Mouse (Mus musculus) layer of hippocampus, adult 11-12 months (tissue): ENCODE measurements around the gene Fam172a.
A peak's percentile ranks its signal among the peaks of the same experiment; 100 is the strongest.

Source experiments
- DNase-seq: peaks from one replicate; pipeline ENCODE4 v3.0.0; 2022; ENCODE audit warnings: low spot score

Gene Fam172a

DNA sequence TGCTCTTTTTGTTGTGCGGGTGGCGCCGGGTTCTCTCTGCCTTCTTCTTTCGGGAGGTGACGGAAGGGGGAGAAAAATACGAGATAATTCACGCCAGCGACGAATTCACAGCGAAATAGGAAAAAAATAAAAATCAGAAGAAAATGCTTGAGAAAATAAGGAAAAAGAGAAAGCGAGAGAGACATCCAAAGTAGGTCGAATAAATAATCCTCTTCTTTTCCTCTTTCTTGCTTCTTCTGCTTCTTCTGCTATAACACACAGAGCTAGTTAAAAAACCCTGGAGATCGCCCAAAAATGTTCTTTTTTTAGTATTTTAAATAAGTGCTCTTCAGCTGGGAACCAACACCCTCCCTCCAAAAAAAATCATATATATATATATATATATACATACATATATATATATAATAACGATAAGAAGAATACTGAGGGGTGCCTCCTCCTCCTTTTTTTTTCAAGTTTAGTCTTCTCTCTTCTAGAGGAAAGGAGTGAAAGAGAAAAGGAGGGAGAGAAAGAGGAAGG lies 497.9 kb downstream of the Fam172a start, which contains the start of gene Nr2f1:
Gene Nr2f1, minus strand, starts transcription at position 116 of the 519 bp plus-strand sequence.
- no peak for DNase-seq

- DNase-seq, result peak; percentile 55
Measured at GRCm38 (mm10) chr13:78200407-78200806, 498.6 kb downstream of the Fam172a start.

- DNase-seq, result peak; percentile 94
Measured at GRCm38 (mm10) chr13:78200991-78201870, 499.4 kb downstream of the Fam172a start.

GRCm38 (mm10) chr13:78201871-78202565 lies 500.2 kb downstream of the Fam172a start:
- DNase-seq, result peak; percentile 6

DNA sequence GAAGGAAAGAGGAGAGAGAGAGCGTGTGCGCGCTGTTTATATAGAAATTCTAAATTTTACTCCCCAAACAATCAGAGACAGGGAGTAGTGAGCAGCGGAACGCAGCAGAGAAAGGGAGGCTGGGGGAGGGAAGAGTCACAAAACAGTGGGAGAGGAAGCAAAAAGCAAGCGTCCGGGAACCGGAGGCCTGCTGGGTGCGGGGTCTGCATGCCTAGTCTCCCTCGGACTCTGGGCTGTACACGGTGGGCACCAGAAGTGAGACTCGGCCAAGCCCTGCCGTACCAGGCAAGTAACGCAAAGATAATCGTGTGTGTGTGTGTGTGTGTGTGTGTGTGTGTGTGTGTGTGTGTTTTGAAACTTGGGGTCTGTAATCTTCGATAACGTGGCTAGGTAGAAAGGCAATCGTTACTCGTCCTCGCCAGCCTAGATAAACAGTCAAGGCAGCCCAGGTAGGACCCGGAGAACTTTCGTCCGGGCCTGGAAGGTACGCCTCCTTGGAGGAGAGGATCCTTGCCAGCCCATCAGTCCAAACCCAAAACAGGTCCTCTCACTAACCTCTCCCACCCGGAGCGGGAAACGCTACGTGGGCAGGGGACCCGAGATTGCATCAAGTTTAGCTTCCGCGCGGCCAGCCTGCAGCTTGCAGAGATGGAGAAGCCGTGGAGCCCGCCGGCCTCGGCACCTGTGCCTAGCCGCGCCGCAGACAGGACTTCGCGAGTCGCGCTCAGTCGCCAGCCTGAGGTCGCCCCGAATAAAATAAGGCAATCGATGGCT lies 500.9 kb downstream of the Fam172a start:
- peak; percentile 31 for DNase-seq

GRCm38 (mm10) chr13:78203348-78204061 lies 501.7 kb downstream of the Fam172a start:
- peak; percentile 77 for DNase-seq

- DNase-seq, result no peak
Measured at GRCm38 (mm10) chr13:78205426-78205825, 503.6 kb downstream of the Fam172a start.

DNA sequence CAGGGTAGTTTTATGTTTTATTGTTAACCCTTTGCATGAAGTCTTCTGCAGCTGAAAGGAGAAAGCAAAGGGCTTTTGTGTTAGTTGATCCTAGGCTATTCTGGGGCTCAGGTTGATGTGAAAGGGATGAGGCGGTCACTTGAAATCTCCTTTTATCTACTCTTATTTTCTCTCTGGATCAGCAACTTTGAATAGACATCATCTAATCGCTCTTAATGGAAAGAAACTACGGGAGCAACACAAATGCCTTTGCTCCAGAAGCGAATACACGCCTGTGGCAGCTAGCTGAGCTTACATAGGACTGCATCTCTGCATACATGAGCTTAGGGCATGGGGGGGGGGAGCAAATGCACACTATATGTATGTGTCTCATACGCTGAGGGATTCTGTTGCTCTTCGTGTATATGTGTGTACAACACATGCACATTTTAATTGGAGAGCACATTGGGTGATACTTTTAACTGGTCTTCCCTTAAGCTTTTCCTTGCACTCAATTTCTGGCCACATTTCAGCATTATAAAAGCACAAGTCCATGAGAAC lies 505.1 kb downstream of the Fam172a start:
- no peak for DNase-seq

DNA sequence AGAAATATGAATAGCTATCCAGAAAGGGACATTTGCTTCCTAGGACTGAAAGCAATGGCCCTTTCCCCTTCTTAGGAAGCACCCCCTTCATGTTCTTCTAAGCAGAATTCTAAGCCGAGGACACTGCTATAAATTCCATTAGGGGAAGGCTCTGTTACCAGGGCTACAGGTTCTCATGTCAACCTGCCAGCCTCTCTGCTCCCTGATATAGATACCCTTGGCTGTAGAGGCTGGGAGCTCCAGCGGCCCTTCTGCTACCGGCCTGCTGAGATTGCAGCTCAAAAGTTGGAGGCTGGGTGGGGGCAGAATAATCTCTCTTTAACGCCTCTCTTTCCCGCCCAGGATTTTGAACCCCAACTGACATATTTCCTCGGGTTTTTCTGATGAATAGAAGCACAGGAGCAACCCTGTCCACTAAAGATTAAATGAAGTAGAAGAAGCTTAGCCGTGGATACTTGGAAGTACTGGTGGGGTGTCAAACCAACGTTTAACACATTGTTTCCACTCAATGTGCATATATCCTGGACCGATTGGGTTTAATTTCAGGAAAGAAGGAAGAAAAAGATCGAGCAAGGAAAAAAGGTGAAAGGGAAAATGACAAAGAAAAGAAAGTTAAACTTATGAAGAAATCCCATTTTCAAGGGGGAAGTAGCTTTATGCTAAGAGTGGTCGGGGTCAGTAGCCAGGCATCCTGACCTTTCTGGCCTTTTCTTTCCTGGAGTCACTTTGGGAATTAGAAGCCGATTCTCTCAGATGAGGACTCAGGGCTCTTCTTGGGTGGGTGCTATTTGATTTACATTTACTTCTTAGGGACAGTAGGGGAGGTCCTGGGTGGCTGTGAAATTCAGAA lies 506.2 kb downstream of the Fam172a start:
- DNase-seq, result no peak

GRCm38 (mm10) chr13:78208689-78209410 lies 507.0 kb downstream of the Fam172a start:
- DNase-seq, result no peak

- DNase-seq, result peak; percentile 19
Measured at GRCm38 (mm10) chr13:78209611-78210028, 507.8 kb downstream of the Fam172a start.

DNA sequence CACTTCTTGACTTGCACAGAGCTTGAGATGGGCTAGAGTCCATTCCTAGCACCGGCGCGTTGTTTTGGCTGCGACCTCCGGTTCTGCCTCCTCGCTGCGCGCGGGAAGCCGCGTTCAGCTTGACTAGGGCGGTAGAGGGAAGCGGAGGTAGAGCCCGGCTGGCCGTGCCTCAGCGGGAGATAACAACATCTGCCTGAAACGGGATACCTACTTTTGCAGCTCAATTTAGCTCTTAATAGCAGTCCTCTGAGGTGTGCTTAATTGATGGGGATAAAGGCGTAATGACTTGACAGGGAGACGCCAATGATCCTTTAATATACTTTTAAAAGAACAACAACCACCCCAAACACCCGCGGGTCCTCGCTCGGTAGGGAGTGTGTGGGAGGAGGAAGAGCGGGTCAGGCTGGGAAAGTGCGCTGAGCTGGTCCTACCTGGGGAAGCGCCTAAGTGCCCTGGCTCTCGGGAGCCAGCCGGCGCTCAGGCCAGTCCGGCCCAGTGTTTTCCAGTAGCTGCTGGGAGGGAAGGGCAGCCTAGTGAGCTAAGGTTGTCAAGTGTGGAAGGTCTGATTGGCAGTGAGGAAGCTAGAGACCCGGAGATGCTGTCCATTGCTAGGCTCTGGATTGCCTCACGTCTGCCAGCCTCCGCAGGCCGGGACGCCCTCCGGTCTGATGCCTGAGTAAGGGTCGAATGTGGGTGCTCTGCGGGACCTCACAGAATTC lies 508.4 kb downstream of the Fam172a start:
- peak; percentile 45 for DNase-seq

GRCm38 (mm10) chr13:78210748-78211089 lies 508.9 kb downstream of the Fam172a start:
- DNase-seq, result no peak

DNA sequence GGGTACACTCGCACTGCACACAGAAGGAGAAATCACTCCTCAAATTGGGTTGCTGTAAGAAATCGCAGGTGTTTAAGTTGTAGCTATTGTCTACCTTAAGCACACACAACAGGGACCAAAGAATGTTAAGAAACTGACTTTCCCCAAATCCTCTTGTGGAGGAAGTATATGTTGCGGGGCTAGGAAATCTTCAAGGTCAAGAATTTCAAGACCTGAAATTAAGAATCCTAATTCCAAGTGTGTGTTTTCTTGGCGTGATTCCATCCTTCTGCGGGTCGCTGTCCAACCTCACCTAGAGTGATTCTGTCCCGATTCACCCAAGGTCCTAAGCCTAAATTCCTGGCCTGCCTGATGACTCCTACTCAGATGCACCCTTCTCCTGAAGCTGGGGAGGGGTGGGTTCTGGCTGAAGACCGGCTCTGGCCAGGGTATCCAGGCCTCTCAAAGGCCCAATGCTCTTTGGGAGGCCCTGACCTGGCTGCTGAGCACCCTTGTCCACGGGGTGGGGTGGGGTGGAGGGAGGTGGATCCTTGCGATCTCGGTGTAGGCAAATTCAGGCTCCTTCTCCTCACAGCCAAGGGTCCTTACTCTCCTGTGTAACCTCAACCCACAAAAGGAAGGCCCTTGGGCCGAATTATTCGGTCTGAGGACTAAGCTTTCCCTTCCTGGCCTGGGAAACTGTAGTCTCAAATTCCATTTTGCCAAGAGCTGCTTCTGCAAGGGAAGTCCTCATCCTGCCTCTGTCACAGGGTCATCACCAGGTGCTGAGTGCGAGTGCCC lies 509.6 kb downstream of the Fam172a start:
- no peak for DNase-seq

DNA sequence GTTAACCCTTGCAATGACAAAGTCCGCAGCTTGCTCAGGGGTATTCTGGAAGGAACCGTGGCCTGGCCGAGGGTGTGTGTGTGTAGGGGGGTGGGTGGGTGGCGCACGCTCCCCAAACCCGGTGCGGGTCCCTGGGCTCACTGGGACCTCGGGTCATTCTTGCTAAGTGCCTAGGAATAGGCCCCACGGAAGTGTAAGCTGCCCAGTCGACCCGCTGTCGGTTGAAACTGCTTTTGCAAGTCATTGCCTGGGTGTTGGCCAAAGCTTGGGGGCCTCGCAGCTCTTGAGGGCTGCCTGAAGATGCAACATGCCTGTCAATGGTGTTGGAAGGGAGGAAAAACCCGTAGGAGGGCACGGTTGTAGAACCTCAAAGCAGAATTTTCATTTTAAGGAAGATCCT lies 510.3 kb downstream of the Fam172a start:
- no peak for DNase-seq

DNA sequence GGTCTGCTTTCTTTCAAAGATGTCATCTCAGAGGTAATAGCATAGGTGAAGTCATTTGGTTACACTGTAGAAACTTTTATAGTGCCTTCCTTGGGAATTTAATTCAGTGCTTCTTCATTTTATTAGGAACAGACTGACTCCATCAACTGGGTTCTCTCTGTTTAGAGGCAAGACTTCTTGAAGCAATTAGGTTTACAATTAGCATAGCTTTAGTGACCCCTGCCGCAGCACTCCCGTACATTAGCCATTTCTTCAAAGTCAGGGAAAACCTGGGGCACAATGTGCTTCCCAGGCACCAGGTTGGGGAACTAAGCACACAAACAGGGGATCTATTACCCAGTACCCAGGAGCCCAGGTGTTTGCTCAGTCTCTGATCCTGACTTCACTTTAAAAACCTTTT lies 511.3 kb downstream of the Fam172a start:
- no peak for DNase-seq

DNA sequence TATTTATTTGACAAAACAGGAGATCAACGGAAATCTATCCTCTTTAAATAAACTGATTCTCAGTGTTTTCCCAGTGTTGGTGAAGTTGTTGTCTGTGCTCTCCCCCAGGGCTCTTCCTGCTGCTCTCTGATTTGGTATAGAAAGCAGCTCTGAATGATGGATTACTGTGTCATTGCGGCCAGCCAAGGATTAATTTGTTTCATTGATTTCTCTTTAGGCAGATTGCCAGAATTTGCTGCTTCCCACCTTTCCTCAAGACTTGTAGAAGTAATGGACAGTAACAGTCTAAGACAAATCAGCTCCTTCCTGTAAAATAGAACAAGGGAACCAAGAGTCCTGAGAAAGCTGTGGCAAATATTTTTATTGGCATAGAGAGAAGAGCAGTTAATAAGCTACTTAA lies 513.4 kb downstream of the Fam172a start:
- DNase-seq, result no peak
